Mouse (Mus musculus): Measurements from ENCODE around the gene Ndc80. TPM values are rescaled to one million over a fixed set of nuclear protein-coding genes. Genes with fewer than 3 reads are reported as not detected.
"Not testable (repeated sequence)": the region's sequence is repeated elsewhere in the genome, so short reads cannot be mapped to it uniquely, and the experiment has no call there.

The Ndc80 gene
- polyA plus RNA-seq, 1 experiment from 2014 or later, result 11.3 TPM

DNA sequence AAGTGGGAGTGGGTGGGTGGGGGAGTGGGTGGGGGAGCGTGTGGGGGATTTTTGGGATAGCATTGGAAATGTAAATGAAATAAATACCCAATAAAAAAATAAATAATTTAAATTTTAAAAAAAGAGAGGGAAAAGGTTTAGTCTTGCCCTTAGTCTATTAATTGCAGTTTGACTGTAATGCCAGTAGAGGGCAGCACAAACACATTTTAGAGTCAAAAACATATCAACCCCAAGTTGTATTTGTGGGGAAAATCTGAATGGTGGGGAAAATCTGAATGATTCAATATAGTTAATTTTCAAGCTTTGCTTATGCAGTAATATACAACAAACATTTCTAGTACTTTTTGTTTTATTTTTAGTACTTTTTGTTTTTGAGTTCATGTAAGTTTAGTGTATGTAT lies 21.9 kb upstream of the Ndc80 start:
- Histone ChIP-seq H3K27ac (replicated peaks) (no peak overlapping the region), H3K4me3 (ENCODE audit: low read depth, low read length) (no peak overlapping the region), H3K9me3 (ENCODE audit: control insufficient read depth, low read length) (no peaks in the 10 kb centered on the region), H3K4me2 (replicated peaks; ENCODE audit: low read depth) (no peak overlapping the region), H3K9ac (ENCODE audit: low read length) (no peak overlapping the region), H3K4me1 (replicated peaks; ENCODE audit: control insufficient read depth, insufficient read depth) (peaks cover 2% of the 10 kb centered on the region; the same call in 1 of the 2 replicates), H3K27me3 (ENCODE audit: control insufficient read depth, insufficient read depth, low read length) (no peaks in the 10 kb centered on the region), H3K36me3 (ENCODE audit: control insufficient read depth, insufficient read depth, low read length) (no peaks in the 10 kb centered on the region)
- no peak for TF ChIP-seq EP300 (optimal IDR thresholded peaks at IDR 0.05)
- TF ChIP-seq CTCF (IDR thresholded peaks at IDR 0.05; ENCODE audit: low read depth), result peak; percentile 73
- ATAC-seq (ENCODE audit: low FRiP score, low TSS enrichment), result no peak
- no peak for DNase-seq (ENCODE audit: low spot score)
- WGBS, result 6% methylated on average over 1 of the region's 1 CpGs

DNA sequence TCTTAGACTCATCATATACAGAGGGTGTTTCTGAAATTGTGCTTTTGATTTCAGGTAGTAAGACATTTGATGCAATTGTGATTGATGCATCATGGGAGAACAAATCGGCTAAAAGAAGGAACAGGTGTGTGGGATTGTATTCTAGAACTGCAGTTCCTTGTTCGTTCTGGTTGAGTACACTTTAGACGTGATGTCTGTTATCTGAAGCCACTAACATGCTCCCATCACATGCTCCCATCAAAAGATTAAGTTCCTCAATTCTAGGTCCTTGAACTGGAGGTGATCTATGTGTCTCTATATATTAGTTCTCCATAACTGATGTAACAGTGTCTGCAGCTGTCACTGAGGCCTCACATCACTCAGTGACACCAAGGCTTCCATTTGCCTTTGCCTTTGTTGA lies 10.5 kb upstream of the Ndc80 start:
- Histone ChIP-seq H3K4me2 (replicated peaks; ENCODE audit: low read depth) (no peak overlapping the region), H3K9me3 (ENCODE audit: control insufficient read depth, low read length) (no peaks in the 10 kb centered on the region), H3K27me3 (ENCODE audit: control insufficient read depth, insufficient read depth, low read length) (no peaks in the 10 kb centered on the region), H3K27ac (replicated peaks) (no peak overlapping the region), H3K4me1 (replicated peaks; ENCODE audit: control insufficient read depth, insufficient read depth) (no peaks in the 10 kb centered on the region), H3K9ac (ENCODE audit: low read length) (no peak overlapping the region), H3K36me3 (ENCODE audit: control insufficient read depth, insufficient read depth, low read length) (no peaks in the 10 kb centered on the region), H3K4me3 (ENCODE audit: low read depth, low read length) (no peak overlapping the region)
- TF ChIP-seq EP300 (optimal IDR thresholded peaks at IDR 0.05) (no peak), CTCF (IDR thresholded peaks at IDR 0.05; ENCODE audit: low read depth) (no peak)
- ATAC-seq (ENCODE audit: low FRiP score, low TSS enrichment) (no peak), DNase-seq (ENCODE audit: low spot score) (no peak)
- WGBS, result 78% methylated on average over 3 of the region's 3 CpGs

DNA sequence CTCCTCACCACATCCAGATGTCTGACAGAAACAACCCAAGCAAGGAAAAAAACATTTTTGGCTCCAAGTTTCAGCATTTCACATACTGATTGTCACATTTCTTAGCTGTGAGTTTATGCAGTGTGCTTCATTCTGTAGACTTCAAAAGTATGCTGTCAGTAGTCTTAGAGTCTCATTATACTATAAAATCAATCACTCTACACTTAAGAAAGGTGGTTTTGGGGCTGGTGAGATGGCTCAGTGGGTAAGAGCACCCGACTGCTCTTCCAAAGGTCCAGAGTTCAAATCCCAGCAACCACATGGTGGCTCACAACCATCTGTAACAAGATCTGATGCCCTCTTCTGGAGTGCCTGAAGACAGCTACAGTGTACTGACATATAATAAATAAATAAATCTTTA lies 8.9 kb upstream of the Ndc80 start:
- H3K9ac ChIP-seq (ENCODE audit: low read length); ATAC-seq (ENCODE audit: low FRiP score, low TSS enrichment); H3K27ac ChIP-seq (replicated peaks); H3K4me1 ChIP-seq (replicated peaks; ENCODE audit: control insufficient read depth, insufficient read depth); H3K9me3 ChIP-seq (ENCODE audit: control insufficient read depth, low read length); H3K4me3 ChIP-seq (ENCODE audit: low read depth, low read length); H3K4me2 ChIP-seq (replicated peaks; ENCODE audit: low read depth); DNase-seq (ENCODE audit: low spot score); H3K36me3 ChIP-seq (ENCODE audit: control insufficient read depth, insufficient read depth, low read length); H3K27me3 ChIP-seq (ENCODE audit: control insufficient read depth, insufficient read depth, low read length): not testable (repeated sequence)
- WGBS, result 73% methylated on average over 1 of the region's 1 CpGs

DNA sequence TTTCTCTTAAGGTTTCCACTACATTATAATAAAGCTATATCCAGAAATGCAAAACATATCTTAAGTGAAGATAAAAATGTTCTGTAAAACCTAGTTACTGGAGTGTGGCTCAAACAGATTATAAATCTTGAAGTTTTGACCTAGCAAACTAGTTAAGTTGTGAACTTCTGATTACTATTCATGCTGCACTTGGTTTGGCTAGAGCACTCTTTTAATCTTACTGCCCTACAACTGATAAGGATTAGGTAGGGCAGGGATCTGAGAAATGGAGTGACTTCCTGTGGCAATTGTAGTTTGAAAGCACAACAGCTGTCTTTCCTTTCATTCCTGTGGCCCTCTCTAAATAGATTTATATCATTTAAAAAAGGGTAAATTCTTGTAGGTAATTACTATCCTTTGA lies 1.4 kb upstream of the Ndc80 start:
- H3K27ac ChIP-seq (replicated peaks), result no peak overlapping the region
- H3K4me3 ChIP-seq (ENCODE audit: low read depth, low read length), result no peak overlapping the region
- H3K4me2 ChIP-seq (replicated peaks; ENCODE audit: low read depth), result no peak overlapping the region
- TF ChIP-seq CTCF (IDR thresholded peaks at IDR 0.05; ENCODE audit: low read depth) (no peak), EP300 (optimal IDR thresholded peaks at IDR 0.05) (no peak)
- no peaks in the 10 kb centered on the region for H3K27me3 ChIP-seq (ENCODE audit: control insufficient read depth, insufficient read depth, low read length)
- no peaks in the 10 kb centered on the region for H3K36me3 ChIP-seq (ENCODE audit: control insufficient read depth, insufficient read depth, low read length)
- ATAC-seq (ENCODE audit: low FRiP score, low TSS enrichment) (no peak), DNase-seq (ENCODE audit: low spot score) (no peak)
- H3K4me1 ChIP-seq (replicated peaks; ENCODE audit: control insufficient read depth, insufficient read depth), result no peaks in the 10 kb centered on the region
- H3K9ac ChIP-seq (ENCODE audit: low read length), result no peak overlapping the region
- no peaks in the 10 kb centered on the region for H3K9me3 ChIP-seq (ENCODE audit: control insufficient read depth, low read length)

DNA sequence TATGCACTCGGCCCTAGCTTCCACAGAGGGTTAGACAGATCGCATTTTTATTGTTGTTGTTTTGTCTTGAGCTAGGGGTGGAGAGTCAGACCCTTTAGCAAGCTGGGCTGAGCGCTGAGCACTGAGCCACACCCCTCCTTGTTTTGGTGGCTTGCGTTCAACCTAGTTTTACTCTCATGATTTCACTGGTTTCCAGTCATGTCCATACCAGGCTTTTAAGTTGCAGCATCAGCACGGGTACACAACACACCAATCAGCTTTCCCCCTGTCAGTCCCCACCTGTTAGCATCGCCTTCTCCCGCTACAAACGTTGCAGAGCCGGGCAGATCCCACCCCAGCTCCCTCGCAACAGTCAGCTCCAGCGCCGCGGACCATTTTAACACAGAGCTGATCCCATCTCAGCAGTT lies 352 bp downstream of the Ndc80 start:
- no peak for TF ChIP-seq CTCF (IDR thresholded peaks at IDR 0.05; ENCODE audit: low read depth)
- no peak for TF ChIP-seq EP300 (optimal IDR thresholded peaks at IDR 0.05)
- Histone ChIP-seq H3K9me3 (ENCODE audit: control insufficient read depth, low read length) (no peaks in the 10 kb centered on the region), H3K27ac (replicated peaks) (peak overlapping the region; percentile 96), H3K4me3 (ENCODE audit: low read depth, low read length) (peak overlapping the region; percentile 67), H3K4me2 (replicated peaks; ENCODE audit: low read depth) (peak overlapping the region; percentile 88), H3K27me3 (ENCODE audit: control insufficient read depth, insufficient read depth, low read length) (no peaks in the 10 kb centered on the region), H3K36me3 (ENCODE audit: control insufficient read depth, insufficient read depth, low read length) (no peaks in the 10 kb centered on the region), H3K9ac (ENCODE audit: low read length) (peak overlapping the region; percentile 74), H3K4me1 (replicated peaks; ENCODE audit: control insufficient read depth, insufficient read depth) (no peaks in the 10 kb centered on the region)
- peak; percentile 36; the same call in 1 of the 2 replicates for ATAC-seq (ENCODE audit: low FRiP score, low TSS enrichment)
- WGBS, result 0% methylated on average over 13 of the region's 13 CpGs
- no peak for DNase-seq (ENCODE audit: low spot score)

DNA sequence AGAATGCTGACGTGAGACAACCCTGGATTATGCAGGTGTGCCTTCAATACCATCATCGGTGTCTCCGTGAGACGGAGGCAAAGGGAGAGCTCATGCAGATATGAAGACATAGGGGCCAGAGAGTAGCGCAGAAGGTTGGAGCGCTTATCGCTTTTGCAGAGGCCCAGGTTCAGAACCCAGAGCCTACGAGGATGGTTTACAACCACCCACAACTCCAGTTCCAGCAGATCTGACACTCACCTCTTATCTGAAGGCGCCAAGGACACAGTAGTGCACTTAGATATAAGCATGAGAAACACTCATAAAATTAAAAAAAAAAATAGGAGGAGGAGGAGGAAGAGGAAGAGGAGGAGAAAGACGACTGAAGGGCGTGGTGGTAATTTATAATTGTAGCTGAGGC lies 16.4 kb downstream of the Ndc80 start:
- Histone ChIP-seq H3K9me3 (ENCODE audit: control insufficient read depth, low read length) (no peaks in the 10 kb centered on the region), H3K27me3 (ENCODE audit: control insufficient read depth, insufficient read depth, low read length) (no peaks in the 10 kb centered on the region), H3K36me3 (ENCODE audit: control insufficient read depth, insufficient read depth, low read length) (peaks cover 8% of the 10 kb centered on the region; the same call in 1 of the 2 replicates), H3K4me2 (replicated peaks; ENCODE audit: low read depth) (no peak overlapping the region), H3K27ac (replicated peaks) (no peak overlapping the region), H3K9ac (ENCODE audit: low read length) (no peak overlapping the region), H3K4me3 (ENCODE audit: low read depth, low read length) (no peak overlapping the region), H3K4me1 (replicated peaks; ENCODE audit: control insufficient read depth, insufficient read depth) (no peaks in the 10 kb centered on the region)
- DNase-seq (ENCODE audit: low spot score), result no peak
- 95% methylated on average over 11 of the region's 11 CpGs for WGBS
- ATAC-seq (ENCODE audit: low FRiP score, low TSS enrichment), result no peak
- TF ChIP-seq EP300 (optimal IDR thresholded peaks at IDR 0.05) (no peak), CTCF (IDR thresholded peaks at IDR 0.05; ENCODE audit: low read depth) (no peak)
